Mouse (Mus musculus) lung, postnatal 10 days (tissue): ENCODE data around the gene Nap1l1.
"Not testable (repeated sequence)": the region's sequence is repeated elsewhere in the genome, so short reads cannot be mapped to it uniquely, and the experiment has no call there.

Source experiments
- DNase-seq: peaks from one replicate; pipeline ENCODE4 v3.0.0; 2021

Nap1l1 gene

DNA sequence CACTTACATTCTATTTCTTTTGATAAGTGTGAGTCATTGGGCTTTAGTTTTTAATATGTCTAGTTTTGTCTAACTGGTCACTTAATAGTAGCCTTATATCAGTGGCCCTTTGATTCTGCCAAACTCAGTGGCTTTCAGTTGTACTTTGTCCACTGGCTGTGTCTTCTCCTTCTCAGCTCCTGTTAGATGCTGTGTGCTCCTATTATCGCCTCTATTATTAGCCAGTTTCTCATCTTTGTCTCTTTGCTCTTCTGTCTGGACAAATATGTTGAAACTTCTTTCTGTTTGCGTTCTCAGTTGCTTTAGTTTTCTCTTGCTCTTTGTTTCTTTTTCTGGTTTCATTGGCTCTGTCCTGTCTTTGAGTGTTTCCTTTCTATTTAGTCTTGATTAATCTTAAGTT, 9.6 kb downstream of the Nap1l1 start:
- DNase-seq = no peak

GRCm38 (mm10) chr10:111484079-111484478, 11.1 kb downstream of the Nap1l1 start:
- no peak for DNase-seq

GRCm38 (mm10) chr10:111488793-111489192, 15.8 kb downstream of the Nap1l1 start:
- no peak for DNase-seq

- DNase-seq = not testable (repeated sequence)
Measured at GRCm38 (mm10) chr10:111490079-111490478, 17.1 kb downstream of the Nap1l1 start.

DNA sequence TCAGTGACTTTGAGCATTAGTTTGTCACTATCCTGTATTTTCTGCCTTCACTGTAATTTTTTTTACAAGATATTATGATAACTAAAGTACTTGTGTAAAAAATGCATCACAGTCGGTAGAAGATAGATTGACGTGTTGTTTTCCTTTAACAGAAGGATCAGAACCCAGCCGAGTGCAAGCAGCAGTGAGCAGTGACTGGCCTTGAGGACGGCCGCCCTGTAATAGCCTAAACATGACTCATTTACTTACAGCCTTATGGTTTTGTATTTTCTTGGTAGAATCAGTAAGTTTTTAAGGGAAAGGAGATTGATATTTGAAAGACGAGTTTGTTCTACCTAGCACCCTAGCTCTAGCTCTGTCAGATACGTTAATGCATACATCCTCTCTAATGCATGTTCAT, 22.9 kb downstream of the Nap1l1 start:
- no peak for DNase-seq

- no peak for DNase-seq
Measured at GRCm38 (mm10) chr10:111499892-111500291, 26.9 kb downstream of the Nap1l1 start.

DNA sequence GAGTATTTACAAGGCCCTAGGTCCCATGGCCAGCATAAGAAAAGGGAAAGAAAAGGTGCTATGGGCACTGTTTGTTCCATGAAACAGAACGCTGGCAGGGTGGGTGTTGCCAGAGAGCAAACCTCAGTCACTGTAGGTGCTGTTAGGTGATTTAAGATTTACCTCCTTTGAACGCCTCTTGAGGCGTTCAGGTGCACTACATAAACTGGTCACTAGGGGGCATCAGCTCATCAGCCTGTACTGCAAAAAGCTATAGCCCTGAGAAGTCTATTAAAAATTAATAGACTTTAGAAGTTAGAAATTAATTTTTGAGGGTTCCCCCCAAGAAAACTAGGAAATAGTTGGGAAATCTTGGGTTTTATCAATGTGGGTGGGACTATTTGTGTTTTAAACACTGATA, 30.0 kb downstream of the Nap1l1 start:
- DNase-seq = peak; percentile 86

GRCm38 (mm10) chr10:111503716-111504115, 30.7 kb downstream of the Nap1l1 start:
- DNase-seq = no peak

GRCm38 (mm10) chr10:111504606-111505005, 31.6 kb downstream of the Nap1l1 start:
- no peak for DNase-seq

DNA sequence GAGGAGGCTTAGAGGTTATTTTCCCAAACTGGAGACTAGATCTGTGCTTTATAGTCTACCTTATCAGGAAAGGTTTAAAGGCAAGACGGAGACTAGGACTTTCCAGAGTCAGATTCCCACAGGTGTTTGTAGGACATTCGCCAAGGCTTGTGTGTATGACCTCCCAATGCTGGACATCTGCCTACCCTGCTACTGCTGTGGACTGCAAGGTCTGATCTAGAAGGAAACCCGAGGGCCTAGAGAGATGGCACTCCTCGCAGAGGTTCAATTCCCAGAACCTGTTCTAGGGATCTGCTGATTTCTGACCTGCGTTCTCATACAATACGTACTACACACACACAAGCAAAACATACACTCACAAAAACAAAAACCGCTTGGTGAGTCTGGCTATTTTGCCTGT, 32.4 kb downstream of the Nap1l1 start:
- no peak for DNase-seq

DNA sequence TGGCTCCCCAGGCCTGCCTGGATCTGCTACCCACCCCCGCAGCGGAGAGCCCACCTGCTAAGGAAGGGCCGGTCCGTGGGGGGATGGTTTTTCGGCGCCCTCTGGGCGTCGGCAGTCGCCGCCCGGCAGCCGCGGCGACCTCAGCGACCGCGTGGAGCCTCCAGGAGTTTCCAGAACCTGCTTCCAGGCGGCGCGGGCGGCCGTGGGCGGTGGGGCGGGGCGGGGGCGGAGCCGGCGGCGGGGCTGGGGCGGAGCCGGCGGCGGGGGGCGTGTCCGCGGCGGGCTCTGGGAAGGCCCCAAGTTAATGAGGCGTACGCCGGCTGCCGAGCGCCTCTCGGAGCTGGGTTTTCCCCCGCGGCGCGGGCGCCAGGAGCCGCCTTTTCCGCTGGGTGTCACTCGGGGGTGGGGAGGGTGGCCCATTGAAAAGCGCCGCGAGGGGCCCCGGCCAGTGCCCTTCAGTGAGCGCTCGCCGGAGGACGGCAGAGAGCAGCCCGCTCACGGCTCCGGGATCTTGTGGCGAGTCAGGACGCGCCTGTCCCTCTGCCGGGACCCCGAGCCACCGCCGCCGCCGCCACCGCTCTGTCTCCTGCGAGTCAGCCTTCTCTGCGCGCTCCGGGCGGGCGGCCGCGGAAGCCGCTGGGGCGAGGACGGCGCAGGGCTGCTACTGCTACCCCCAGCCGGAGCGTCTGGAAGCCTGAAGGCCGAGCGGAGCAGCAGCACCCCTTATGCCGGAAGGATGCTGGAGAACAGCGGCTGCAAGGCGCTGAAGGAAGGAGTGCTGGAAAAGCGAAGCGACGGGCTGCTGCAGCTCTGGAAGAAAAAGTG, 33.3 kb downstream of the Nap1l1 start, which contains the start of gene Phlda1:
Phlda1 (plus strand) TSS at position 186 of the 825 bp plus-strand sequence.
- DNase-seq = peak; percentile 97

DNA sequence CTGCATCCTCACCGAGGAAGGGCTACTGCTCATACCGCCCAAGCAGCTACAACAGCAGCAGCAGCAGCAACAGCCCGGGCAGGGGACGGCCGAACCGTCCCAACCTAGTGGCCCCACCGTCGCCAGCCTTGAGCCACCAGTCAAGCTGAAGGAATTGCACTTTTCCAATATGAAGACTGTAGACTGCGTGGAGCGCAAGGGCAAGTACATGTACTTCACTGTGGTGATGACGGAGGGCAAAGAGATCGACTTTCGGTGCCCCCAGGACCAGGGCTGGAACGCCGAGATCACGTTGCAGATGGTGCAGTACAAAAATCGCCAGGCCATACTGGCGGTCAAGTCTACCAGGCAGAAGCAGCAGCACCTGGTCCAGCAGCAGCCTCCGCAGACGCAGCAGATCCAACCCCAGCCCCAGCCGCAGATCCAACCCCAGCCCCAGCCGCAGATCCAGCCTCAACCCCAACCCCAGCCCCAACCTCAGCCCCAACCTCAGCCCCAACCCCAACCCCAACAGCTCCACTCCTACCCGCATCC, 34.0 kb downstream of the Nap1l1 start:
- DNase-seq = peak; percentile 47

- peak; percentile 75 for DNase-seq
Measured at GRCm38 (mm10) chr10:111507460-111508211, 34.6 kb downstream of the Nap1l1 start.

GRCm38 (mm10) chr10:111508324-111509080, 35.5 kb downstream of the Nap1l1 start:
- DNase-seq = no peak

GRCm38 (mm10) chr10:111509103-111509784, 36.2 kb downstream of the Nap1l1 start:
- no peak for DNase-seq

DNA sequence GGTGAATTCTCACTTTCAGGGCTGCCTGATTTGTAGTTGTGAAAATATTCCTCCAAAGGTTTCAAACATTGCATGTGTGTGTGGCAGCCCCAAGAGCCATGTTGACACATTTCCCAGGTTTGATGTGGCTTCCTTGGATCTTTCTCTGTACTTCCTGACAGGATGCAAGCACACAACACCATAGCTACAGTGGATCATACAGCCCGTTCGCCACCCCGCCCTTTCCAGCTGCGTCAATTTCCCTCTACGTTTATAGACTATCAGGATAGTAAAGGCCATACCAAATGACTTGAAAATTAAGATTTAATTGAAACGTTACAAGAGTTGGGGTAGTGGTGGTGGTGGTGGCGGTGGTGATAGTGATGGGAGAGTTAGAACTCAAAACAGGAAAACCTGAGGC, 37.0 kb downstream of the Nap1l1 start:
- DNase-seq = no peak

DNA sequence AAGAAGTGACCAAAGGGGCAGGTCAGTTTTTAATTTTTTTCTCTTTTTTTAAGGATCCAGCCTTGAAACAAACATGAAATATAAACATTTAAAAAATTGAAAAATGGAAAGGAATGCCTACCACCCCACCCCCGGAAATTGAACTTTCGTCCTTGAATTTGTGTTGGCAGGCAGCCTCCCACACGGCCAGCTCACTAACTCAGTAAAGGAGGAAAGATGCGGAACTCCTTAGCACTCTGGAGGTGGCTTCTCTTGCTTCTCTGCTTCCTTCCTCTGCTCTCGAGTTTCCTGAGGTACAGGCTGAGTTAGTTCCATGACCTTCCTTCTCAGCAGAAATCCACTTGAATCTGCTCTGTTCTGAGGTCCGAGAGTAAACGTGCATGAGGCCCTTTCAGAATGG, 37.8 kb downstream of the Nap1l1 start:
- no peak for DNase-seq

DNA sequence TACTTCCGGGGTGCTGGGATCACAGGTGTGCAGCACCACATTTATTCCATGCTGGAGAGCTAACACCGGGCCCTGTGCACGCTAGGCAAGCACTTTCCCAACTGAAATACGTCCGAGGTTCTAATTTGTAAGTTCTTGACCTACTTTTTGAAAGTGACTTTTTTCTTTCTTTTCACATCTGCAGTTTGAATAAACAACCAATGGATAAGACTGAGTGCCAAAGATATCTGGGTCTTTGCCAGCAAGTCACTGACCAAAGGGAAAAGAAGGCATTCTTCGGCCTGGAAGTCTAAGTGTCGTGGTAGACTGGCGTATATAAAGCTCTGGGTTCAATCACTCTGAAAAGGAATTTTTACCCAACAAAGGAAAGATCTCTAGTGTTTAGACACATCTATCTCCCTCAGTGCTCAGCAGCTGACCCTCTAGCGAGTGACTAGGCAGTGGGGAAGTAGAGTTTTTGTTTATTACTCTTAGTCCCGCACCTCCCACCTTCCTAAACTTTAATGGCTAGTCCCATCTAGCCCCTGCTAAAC, 39.1 kb downstream of the Nap1l1 start:
- DNase-seq = peak; percentile 86

DNA sequence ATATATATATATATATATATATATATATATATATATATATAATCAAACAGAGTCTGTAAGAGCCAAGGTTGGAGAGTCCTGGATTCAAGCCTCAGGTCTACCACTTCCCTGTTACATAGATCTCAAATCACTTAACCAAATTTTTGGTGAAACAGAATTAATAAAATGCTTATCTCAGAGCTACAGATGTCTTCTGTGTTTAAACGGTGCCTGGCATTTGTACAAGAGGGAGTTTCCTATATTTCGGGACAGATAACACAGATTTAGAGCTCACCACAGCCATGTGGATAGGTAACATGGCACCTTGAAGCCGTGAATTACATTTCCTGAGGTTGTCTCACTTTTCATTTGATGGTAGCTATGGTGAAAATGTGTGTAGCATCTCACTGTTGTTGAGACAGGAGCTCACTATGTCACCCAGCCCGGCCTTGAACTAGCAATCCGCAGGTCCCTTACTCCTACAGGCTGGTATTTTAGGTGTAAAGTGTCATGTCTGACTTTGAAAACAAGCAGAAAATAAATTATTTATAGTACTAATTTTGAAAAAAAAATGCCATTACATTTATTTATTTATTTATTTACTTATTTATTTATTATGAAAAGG, 41.4 kb downstream of the Nap1l1 start:
- no peak for DNase-seq

DNA sequence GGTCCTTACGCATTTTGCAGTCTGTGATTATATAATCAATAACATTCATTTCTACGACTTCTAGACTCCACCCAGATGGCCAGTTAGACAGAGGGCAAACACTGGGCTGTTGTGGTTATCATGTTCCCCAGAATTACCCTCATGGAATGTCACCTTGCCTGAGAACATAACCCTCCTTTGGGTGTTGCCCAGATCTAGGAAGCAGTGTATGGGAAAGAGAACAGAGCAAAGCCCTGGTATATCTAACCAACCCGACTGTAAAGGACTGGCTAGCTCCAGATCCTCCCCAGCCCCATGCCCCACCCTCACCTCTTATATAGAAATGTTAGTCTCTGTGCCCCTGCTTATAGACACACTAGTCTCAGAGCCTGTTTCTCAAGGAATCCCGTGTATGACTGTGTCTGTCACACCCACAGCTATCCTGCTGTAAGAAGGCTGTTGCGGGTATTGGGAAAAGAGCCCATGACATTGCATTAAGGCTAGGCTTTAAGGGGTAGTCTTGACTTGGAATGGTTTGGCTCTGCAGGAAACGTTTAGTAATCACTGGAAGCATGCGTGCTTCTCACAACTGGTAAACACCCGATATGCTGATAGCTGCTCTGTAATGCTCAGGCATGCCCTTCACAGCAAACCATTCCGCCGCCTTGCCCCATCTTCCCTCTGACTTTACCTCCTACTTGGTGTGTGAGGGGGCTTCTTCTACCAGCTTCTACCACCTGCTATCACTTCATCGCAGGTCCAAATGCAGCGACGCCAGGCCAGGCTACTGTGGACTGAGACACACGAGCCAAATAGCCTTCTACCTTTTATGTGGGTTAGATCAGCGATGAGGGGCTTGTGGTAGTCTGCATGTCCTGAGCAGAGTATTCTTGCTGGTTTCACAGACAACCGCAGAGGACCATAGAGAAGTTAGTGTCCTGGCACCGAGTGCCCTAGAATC, 42.3 kb downstream of the Nap1l1 start:
- no peak for DNase-seq

GRCm38 (mm10) chr10:111516172-111516588, 43.2 kb downstream of the Nap1l1 start:
- DNase-seq = peak; percentile 61
